Mouse (Mus musculus): ENCODE data around the gene Naa15. TPM values are rescaled to one million over a fixed set of nuclear protein-coding genes. Genes with fewer than 3 reads are reported as not detected.

Naa15 gene
- 65.2 TPM for polyA plus RNA-seq (2017; shearing (Covaris generic))

GRCm38 (mm10) chr3:51415098-51416072 lies at the start of gene Naa15:
Naa15 (plus strand) TSS chr3:51415148.

GRCm38 (mm10) chr3:51396219-51397068 lies 18.5 kb upstream of the Naa15 start, which contains the start of gene Mgarp:
Mgarp (minus strand) TSS chr3:51396738.

GRCm38 (mm10) chr3:51408561-51409183 lies 6.3 kb upstream of the Naa15 start, which contains the start of gene Ndufc1:
Ndufc1 (minus strand) TSS chr3:51408988.

GRCm38 (mm10) chr3:51483741-51484359 lies 68.9 kb downstream of the Naa15 start, which contains the start of gene Rab33b:
Rab33b (plus strand) TSS chr3:51483920.

Other genes starting within 250 kb of the Naa15 start
- 2.6 TPM for gene Noct, start 190.7 kb upstream of the Naa15 start, polyA plus RNA-seq (2017; shearing (Covaris generic))
- gene Elf2, start 74.5 kb upstream of the Naa15 start, polyA plus RNA-seq (2017; shearing (Covaris generic)), result 84.5 TPM
- 4.1 TPM for gene Mgarp, start 18.4 kb upstream of the Naa15 start, polyA plus RNA-seq (2017; shearing (Covaris generic))
- gene Ndufc1, start 6.2 kb upstream of the Naa15 start, polyA plus RNA-seq (2017; shearing (Covaris generic)), result 218 TPM
- gene Rab33b, start 68.8 kb downstream of the Naa15 start, polyA plus RNA-seq (2017; shearing (Covaris generic)), result 22.1 TPM
- 10.5 TPM for gene Setd7, start 145.7 kb downstream of the Naa15 start, polyA plus RNA-seq (2017; shearing (Covaris generic))
- 256 TPM for gene Mgst2, start 245.2 kb downstream of the Naa15 start, polyA plus RNA-seq (2017; shearing (Covaris generic))